Mouse (Mus musculus): Measurements from ENCODE around the gene Pcbp4. TPM values are rescaled to one million over a fixed set of nuclear protein-coding genes. Genes with fewer than 3 reads are reported as not detected.

Gene Pcbp4
- polyA plus RNA-seq, 1 experiment from 2014 or later: 228 TPM

DNA sequence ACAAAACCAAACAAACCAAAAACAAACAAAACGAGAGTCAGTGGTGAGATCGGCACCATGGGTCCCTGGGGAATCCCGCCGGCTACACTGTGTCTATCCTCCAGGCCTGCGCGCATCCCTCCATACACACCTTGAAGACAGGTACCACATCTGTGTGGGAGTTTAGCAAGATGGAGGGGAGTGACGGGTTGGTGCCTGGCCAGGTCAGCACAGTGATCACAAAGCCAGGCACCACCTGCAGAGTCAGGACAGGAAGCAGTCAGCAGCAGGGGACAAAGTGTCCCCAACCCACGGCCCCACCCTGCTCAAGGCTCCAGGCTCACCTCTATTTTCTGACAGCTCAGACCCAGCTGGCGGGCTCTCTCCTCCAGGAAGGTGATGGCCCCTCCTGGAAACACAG is 16.5 kb upstream of the Pcbp4 start:
- ATAC-seq: no peak
- Histone ChIP-seq H3K36me3 (ENCODE audit: control insufficient read depth, insufficient read depth, low read length) (peaks cover 14% of the 10 kb centered on the region), H3K9ac (ENCODE audit: low read depth, low read length) (no peak overlapping the region), H3K27me3 (replicated peaks; ENCODE audit: control insufficient read depth, insufficient read depth, low read length) (no peaks in the 10 kb centered on the region), H3K4me1 (ENCODE audit: control insufficient read depth, insufficient read depth, low read depth, low read length) (peaks cover 10% of the 10 kb centered on the region), H3K4me3 (ENCODE audit: low read length) (no peak overlapping the region), H3K27ac (ENCODE audit: low read depth, low read length) (no peak overlapping the region), H3K9me3 (ENCODE audit: control insufficient read depth, low read length) (no peaks in the 10 kb centered on the region), H3K4me2 (ENCODE audit: low read length) (no peak overlapping the region)
- WGBS: 78% methylated on average over 9 of the region's 9 CpGs

DNA sequence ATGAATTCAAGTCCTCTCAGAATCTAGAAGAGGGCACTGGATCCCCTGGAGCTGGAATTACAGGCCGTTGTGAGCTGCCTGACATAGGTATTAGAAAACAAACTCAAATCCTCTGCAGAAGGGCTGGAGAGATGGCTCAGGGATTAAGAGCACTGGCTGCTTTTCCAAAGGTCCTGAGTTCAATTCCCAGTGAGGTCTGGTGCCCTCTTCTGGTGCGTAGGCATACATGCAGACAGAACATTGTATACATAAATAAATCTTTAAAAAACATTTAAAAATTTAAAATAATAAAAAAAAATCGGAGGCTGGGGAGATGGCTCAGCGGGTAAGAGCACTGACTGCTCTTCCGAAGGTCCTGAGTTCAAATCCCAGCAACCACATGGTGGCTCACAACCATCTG is 10.4 kb upstream of the Pcbp4 start:
- H3K9ac ChIP-seq (ENCODE audit: low read depth, low read length): no peak overlapping the region
- no peak for ATAC-seq
- no peaks in the 10 kb centered on the region for H3K27me3 ChIP-seq (replicated peaks; ENCODE audit: control insufficient read depth, insufficient read depth, low read length)
- 75% methylated on average over 5 of the region's 5 CpGs for WGBS
- H3K36me3 ChIP-seq (ENCODE audit: control insufficient read depth, insufficient read depth, low read length): no peaks in the 10 kb centered on the region
- no peak overlapping the region for H3K4me3 ChIP-seq (ENCODE audit: low read length)
- H3K27ac ChIP-seq (ENCODE audit: low read depth, low read length): no peak overlapping the region
- H3K9me3 ChIP-seq (ENCODE audit: control insufficient read depth, low read length): no peaks in the 10 kb centered on the region
- no peak overlapping the region for H3K4me2 ChIP-seq (ENCODE audit: low read length)
- peaks cover 19% of the 10 kb centered on the region for H3K4me1 ChIP-seq (ENCODE audit: control insufficient read depth, insufficient read depth, low read depth, low read length)

GRCm38 (mm10) chr9:106444836-106445235 is 8.3 kb upstream of the Pcbp4 start:
- H3K9ac ChIP-seq (ENCODE audit: low read depth, low read length): no peak overlapping the region
- no peaks in the 10 kb centered on the region for H3K36me3 ChIP-seq (ENCODE audit: control insufficient read depth, insufficient read depth, low read length)
- H3K9me3 ChIP-seq (ENCODE audit: control insufficient read depth, low read length): no peaks in the 10 kb centered on the region
- H3K4me3 ChIP-seq (ENCODE audit: low read length): no peak overlapping the region
- no peak overlapping the region for H3K4me2 ChIP-seq (ENCODE audit: low read length)
- no peaks in the 10 kb centered on the region for H3K27me3 ChIP-seq (replicated peaks; ENCODE audit: control insufficient read depth, insufficient read depth, low read length)
- WGBS: 71% methylated on average over 4 of the region's 4 CpGs
- ATAC-seq: no peak
- no peak overlapping the region for H3K27ac ChIP-seq (ENCODE audit: low read depth, low read length)
- H3K4me1 ChIP-seq (ENCODE audit: control insufficient read depth, insufficient read depth, low read depth, low read length): peaks cover 25% of the 10 kb centered on the region

GRCm38 (mm10) chr9:106447348-106447747 is 5.7 kb upstream of the Pcbp4 start, which contains the start of the genes Abhd14b and Abhd14a:
Gene Abhd14b (plus strand): TSS chr9:106447459.
Gene Abhd14a (minus strand): TSS chr9:106447678.
- Histone ChIP-seq H3K4me2 (ENCODE audit: low read length) (peak within 1 kb of the TSS; percentile 80), H3K36me3 (ENCODE audit: control insufficient read depth, insufficient read depth, low read length) (no peaks in the 10 kb centered on the region), H3K27ac (ENCODE audit: low read depth, low read length) (peak within 1 kb of the TSS; percentile 80), H3K9ac (ENCODE audit: low read depth, low read length) (peak within 1 kb of the TSS; percentile 83), H3K4me1 (ENCODE audit: control insufficient read depth, insufficient read depth, low read depth, low read length) (peaks cover 31% of the 10 kb centered on the region), H3K27me3 (replicated peaks; ENCODE audit: control insufficient read depth, insufficient read depth, low read length) (no peaks in the 10 kb centered on the region), H3K9me3 (ENCODE audit: control insufficient read depth, low read length) (no peaks in the 10 kb centered on the region), H3K4me3 (ENCODE audit: low read length) (peak within 1 kb of the TSS; percentile 68)
- peak; percentile 89 for ATAC-seq
- WGBS: under 1% methylated on average over 24 of the region's 24 CpGs

- ATAC-seq: no peak; the same call in 1 of the 2 replicates
- WGBS: 35% methylated on average over 9 of the region's 9 CpGs
- peak overlapping the region; percentile 63 for H3K27ac ChIP-seq (ENCODE audit: low read depth, low read length)
These were observed 5.1 kb upstream of the Pcbp4 start for GRCm38 (mm10) chr9:106447951-106448350.

GRCm38 (mm10) chr9:106448498-106449031 is 4.5 kb upstream of the Pcbp4 start:
- Histone ChIP-seq H3K9me3 (ENCODE audit: control insufficient read depth, low read length) (no peaks in the 10 kb centered on the region), H3K9ac (ENCODE audit: low read depth, low read length) (peak overlapping the region; percentile 69), H3K27me3 (replicated peaks; ENCODE audit: control insufficient read depth, insufficient read depth, low read length) (no peaks in the 10 kb centered on the region), H3K4me1 (ENCODE audit: control insufficient read depth, insufficient read depth, low read depth, low read length) (peaks cover 38% of the 10 kb centered on the region), H3K27ac (ENCODE audit: low read depth, low read length) (peak overlapping the region; percentile 74), H3K36me3 (ENCODE audit: control insufficient read depth, insufficient read depth, low read length) (no peaks in the 10 kb centered on the region), H3K4me3 (ENCODE audit: low read length) (peak overlapping the region; percentile 47), H3K4me2 (ENCODE audit: low read length) (peak overlapping the region; percentile 80)
- 1% methylated on average over 23 of the region's 23 CpGs for WGBS
- ATAC-seq: peak; percentile 68

More at GRCm38 (mm10) chr9:106447951-106448350, 5.1 kb upstream of the Pcbp4 start:
- H3K27me3 ChIP-seq (replicated peaks; ENCODE audit: control insufficient read depth, insufficient read depth, low read length): no peaks in the 10 kb centered on the region
- H3K9me3 ChIP-seq (ENCODE audit: control insufficient read depth, low read length): no peaks in the 10 kb centered on the region
- H3K4me2 ChIP-seq (ENCODE audit: low read length): peak overlapping the region; percentile 80
- peak overlapping the region; percentile 83 for H3K9ac ChIP-seq (ENCODE audit: low read depth, low read length)
- no peaks in the 10 kb centered on the region for H3K36me3 ChIP-seq (ENCODE audit: control insufficient read depth, insufficient read depth, low read length)
- H3K4me1 ChIP-seq (ENCODE audit: control insufficient read depth, insufficient read depth, low read depth, low read length): peaks cover 36% of the 10 kb centered on the region
- H3K4me3 ChIP-seq (ENCODE audit: low read length): peak overlapping the region; percentile 68

DNA sequence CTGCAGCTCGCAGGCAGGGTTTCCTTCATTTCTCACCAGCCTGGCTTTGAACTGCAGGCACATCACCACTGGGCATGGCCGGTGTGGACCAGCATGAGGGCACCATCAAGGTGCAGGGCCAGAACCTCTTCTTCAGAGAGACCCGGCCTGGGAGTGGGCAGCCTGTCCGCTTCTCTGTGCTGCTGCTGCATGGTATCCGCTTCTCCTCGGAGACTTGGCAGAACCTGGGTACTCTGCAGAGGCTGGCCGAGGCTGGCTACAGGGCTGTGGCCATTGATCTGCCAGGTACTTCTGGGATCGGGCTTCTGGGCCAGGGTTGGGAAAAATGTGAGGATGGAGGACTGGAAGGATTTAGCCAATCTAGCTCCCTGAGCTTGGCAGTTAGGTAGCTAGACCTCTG is 3.1 kb upstream of the Pcbp4 start:
- H3K36me3 ChIP-seq (ENCODE audit: control insufficient read depth, insufficient read depth, low read length): no peaks in the 10 kb centered on the region
- H3K27me3 ChIP-seq (replicated peaks; ENCODE audit: control insufficient read depth, insufficient read depth, low read length): no peaks in the 10 kb centered on the region
- no peak overlapping the region for H3K4me2 ChIP-seq (ENCODE audit: low read length)
- no peaks in the 10 kb centered on the region for H3K9me3 ChIP-seq (ENCODE audit: control insufficient read depth, low read length)
- peaks cover 40% of the 10 kb centered on the region for H3K4me1 ChIP-seq (ENCODE audit: control insufficient read depth, insufficient read depth, low read depth, low read length)
- no peak overlapping the region for H3K27ac ChIP-seq (ENCODE audit: low read depth, low read length)
- no peak overlapping the region for H3K4me3 ChIP-seq (ENCODE audit: low read length)
- no peak for ATAC-seq
- no peak overlapping the region for H3K9ac ChIP-seq (ENCODE audit: low read depth, low read length)
- whole genome bisulfite sequencing: 91% methylated on average over 8 of the region's 8 CpGs

DNA sequence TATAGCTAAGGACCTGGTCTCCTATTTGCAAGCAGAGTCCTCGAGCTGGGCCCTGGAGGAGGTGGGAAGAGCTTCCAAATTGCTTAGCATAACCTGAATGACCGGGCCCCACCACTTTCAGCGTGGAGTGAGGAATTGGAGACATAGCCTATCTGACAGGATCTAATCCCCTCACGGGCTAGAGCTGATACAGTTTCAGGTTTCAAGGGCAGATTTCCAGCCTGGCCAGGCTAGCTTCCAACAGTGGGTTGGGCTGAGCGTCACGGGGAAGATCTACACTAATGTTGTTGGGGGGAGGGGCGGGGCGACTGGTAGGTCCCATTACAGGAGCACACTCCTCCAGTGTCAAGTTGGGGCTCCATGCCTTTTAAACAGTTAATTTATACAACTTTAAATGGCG is 2.4 kb upstream of the Pcbp4 start:
- H3K4me2 ChIP-seq (ENCODE audit: low read length): no peak overlapping the region
- peaks cover 47% of the 10 kb centered on the region for H3K4me1 ChIP-seq (ENCODE audit: control insufficient read depth, insufficient read depth, low read depth, low read length)
- no peaks in the 10 kb centered on the region for H3K36me3 ChIP-seq (ENCODE audit: control insufficient read depth, insufficient read depth, low read length)
- no peak overlapping the region for H3K27ac ChIP-seq (ENCODE audit: low read depth, low read length)
- ATAC-seq: no peak
- no peaks in the 10 kb centered on the region for H3K9me3 ChIP-seq (ENCODE audit: control insufficient read depth, low read length)
- WGBS: 27% methylated on average over 9 of the region's 9 CpGs
- H3K4me3 ChIP-seq (ENCODE audit: low read length): no peak overlapping the region
- H3K27me3 ChIP-seq (replicated peaks; ENCODE audit: control insufficient read depth, insufficient read depth, low read length): no peaks in the 10 kb centered on the region
- no peak overlapping the region for H3K9ac ChIP-seq (ENCODE audit: low read depth, low read length)

DNA sequence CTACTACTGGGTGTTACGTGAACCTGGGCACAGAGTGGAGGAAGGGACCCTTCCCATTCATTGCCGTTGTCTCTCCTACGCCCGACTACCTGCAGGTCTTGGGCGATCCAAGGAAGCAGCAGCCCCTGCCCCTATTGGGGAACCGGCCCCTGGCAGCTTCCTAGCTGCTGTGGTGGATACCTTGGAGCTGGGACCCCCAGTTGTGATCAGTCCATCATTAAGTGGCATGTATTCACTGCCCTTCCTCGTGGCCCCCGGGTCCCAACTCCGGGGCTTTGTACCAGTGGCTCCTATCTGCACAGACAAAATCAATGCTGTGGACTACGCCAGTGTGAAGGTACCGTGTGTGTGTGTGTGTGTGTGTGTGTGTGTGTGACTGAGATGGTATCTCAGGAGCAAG is 1.8 kb upstream of the Pcbp4 start:
- peaks cover 48% of the 10 kb centered on the region for H3K4me1 ChIP-seq (ENCODE audit: control insufficient read depth, insufficient read depth, low read depth, low read length)
- no peaks in the 10 kb centered on the region for H3K36me3 ChIP-seq (ENCODE audit: control insufficient read depth, insufficient read depth, low read length)
- no peak overlapping the region for H3K9ac ChIP-seq (ENCODE audit: low read depth, low read length)
- no peak overlapping the region for H3K4me2 ChIP-seq (ENCODE audit: low read length)
- no peak overlapping the region for H3K27ac ChIP-seq (ENCODE audit: low read depth, low read length)
- ATAC-seq: no peak
- H3K27me3 ChIP-seq (replicated peaks; ENCODE audit: control insufficient read depth, insufficient read depth, low read length): no peaks in the 10 kb centered on the region
- 79% methylated on average over 11 of the region's 11 CpGs for WGBS
- H3K4me3 ChIP-seq (ENCODE audit: low read length): no peak overlapping the region
- no peaks in the 10 kb centered on the region for H3K9me3 ChIP-seq (ENCODE audit: control insufficient read depth, low read length)
